Mouse (Mus musculus): ENCODE data around the gene Rhno1.
"Not testable (repeated sequence)": the region's sequence is repeated elsewhere in the genome, so short reads cannot be mapped to it uniquely, and the experiment has no call there.

The Rhno1 gene

GRCm38 (mm10) chr6:128362381-128363006 is at the start of gene Rhno1, which contains the start of gene Foxm1:
Gene Rhno1, minus strand, starts transcription at chr6:128362911.
Gene Foxm1, plus strand, starts transcription at chr6:128362967.
- DNase-seq: peak; percentile 88 to 94

DNA sequence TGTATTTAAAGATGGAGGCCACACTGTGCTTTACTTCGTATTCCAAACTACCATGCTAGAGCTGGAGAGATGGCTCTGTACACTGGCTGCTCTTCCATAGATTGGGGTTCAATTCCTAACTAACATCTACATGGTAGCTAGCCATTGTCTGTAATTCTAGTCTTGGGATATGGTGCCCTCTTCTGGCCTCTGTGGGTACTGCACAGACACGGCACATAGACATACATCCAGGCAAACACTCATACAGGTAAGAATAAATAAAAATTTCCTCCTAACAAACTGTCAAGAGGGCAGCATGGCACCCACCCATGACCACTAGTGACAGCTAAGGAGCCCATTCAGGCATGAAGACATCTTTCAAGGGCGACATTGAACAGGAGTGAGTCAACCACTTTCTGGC is 48.4 kb upstream of the Rhno1 start:
- peak; percentile 67 to 89 for DNase-seq

- no peak for DNase-seq
These were observed 47.6 kb upstream of the Rhno1 start for GRCm38 (mm10) chr6:128410305-128410704.

GRCm38 (mm10) chr6:128408544-128409125 is 45.9 kb upstream of the Rhno1 start:
- peak in 1 of 2 experiments; percentile 57 for DNase-seq

- DNase-seq: no peak
These were observed 42.0 kb upstream of the Rhno1 start for GRCm38 (mm10) chr6:128404708-128405107.

GRCm38 (mm10) chr6:128399421-128400185 is 36.9 kb upstream of the Rhno1 start:
- DNase-seq: peak; percentile 54 to 57

DNA sequence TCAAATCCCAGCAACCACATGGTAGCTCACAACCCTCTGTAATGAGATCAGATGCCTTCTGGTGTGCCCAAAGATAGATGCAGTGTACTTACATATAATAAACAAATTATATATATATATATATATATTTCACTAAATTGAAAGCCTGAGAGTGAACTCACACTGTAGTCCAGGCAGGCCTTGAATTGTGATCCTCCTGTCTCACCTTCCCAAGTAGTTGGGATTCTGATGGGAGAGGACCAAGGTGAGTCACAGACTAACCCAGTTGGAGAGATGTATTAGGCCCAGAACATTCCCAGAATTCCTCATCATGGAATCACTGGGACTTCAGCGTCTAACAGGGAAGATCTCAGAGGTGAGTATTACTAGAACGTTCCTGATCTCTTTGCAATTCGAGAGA is 36.3 kb upstream of the Rhno1 start, which contains the start of gene Nrip2:
TSS of gene Nrip2 (plus strand) at position 301 of the 400 bp plus-strand sequence.
- DNase-seq: no peak

DNA sequence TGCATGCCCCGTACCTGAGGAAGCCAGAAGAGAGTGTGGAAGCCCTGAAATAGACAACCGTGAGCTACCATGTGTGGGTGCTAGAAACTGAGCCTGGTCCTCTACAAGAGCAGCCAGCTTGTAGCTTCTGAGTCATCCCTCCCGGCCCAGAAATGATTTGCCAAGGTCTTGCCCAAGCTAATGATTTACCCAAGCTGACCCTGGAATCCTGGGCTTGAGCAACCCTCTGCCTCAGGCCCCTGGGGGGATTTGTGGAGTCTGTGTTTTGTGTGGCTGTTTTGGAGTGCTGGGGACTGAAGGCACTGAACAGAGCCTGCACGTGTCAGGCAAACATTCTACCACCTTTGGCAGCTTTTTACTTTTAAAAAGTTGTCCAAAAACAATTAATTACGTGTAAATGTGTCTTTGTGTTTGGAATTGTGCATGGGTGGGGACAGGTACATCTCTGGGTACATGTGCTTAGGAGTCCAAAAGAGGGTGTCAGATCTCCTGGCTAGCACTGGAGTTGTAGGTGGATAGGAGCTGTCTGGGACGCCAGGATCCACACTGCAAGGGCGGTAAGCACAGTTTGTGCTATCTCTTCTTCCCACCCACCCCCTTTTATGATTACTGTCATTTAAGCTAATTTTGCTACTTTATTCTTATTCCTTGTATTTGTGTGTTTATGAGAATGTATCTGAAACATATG is 35.0 kb upstream of the Rhno1 start:
- DNase-seq: peak; percentile 72 to 85

DNA sequence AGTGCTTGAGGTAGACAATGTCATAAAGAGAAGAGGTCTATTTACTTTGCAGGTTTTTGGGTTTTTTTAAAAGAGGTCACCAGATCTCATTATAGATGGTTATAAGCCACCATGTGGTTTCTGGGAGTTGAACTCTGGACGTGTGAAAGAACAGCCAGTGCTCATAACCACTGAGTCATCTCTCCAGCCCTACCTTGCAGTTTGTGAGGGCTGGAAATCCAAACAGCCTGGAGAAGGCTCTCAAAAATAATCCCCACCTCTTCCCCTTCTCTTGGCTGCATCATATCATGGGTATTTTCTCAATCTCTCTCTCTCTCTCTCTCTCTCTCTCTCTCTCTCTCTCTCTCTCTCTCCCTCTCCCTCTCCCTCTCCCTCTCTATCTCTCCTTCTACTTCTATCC is 28.0 kb upstream of the Rhno1 start:
- no peak for DNase-seq

- DNase-seq: no peak
These were observed 26.5 kb upstream of the Rhno1 start for GRCm38 (mm10) chr6:128389185-128389584.

GRCm38 (mm10) chr6:128385026-128385425 is 22.3 kb upstream of the Rhno1 start:
- no peak for DNase-seq

DNA sequence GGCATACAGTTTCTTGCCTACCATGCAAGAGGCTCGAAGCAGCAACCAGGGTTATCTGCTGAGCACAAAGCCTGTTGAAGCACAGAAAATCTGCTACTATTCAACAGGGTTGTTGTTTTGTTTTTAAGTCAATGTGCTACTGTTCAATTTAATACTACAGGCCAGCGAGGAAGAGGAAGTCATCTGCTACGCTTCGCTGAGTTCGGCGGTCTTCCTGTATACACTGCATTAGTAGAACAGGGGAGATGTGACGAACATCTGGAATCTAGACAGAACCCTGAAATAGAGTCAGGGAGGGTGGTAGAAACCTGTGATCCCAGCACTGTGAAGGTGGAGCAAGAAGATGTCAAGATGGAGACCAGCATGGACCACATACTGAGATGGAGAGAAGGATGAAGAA is 21.0 kb upstream of the Rhno1 start:
- no peak for DNase-seq

- DNase-seq: no peak
These were observed 18.5 kb upstream of the Rhno1 start for GRCm38 (mm10) chr6:128381254-128381653.

GRCm38 (mm10) chr6:128380594-128381167 is 18.0 kb upstream of the Rhno1 start:
- not testable (repeated sequence) for DNase-seq

DNA sequence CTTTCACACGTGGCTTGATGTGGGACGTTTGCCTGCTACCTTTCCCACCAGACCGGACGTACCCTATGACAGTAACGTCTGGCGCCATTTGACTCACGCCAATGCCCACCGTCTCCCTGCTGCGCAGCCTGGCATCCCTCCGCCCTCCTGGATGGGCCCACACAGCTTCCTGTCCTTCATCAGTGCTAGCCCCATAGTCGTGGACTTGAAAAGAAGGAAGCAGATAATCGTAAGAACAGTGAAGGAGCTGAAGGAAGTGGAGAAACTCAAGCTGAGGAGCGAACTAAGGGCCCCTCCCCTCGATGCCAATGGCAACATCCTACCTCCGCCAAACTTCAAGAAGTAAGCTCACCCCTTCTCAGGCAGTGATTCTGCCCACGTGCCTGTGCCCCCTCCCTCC is 16.9 kb upstream of the Rhno1 start:
- DNase-seq: no peak

DNA sequence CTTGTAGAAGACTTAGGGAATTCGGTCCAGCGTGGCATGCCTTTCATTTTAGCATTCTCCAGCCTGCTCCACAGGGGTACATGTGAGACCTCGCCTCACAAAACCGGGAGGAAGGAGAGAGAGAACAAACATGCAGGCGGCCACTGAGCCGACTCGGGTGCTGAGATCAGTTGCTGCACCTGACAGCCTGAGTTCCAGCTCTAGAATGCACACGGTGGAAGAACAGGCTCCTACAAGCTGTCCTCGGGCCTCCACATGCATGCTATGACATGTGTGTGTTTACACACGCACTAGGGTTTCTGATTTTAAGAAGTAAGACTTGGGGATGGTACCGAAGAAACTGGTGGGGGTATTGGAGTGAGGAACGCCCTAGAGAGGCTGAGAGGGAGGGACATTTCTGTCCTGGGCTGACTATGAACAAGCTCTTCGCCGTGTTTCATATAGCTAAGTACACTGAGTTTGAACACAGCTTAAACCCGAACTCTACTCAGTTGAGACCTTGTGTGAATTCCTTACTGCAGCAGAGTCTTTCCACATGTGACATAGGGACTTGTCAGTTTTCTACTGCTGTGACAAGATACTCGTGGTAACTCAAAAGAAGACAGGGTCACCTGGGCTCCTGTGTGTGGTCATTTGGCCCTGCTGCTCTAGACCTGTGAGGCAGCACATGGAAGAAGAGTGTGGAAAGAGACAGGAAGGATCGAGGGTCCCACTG is 13.8 kb upstream of the Rhno1 start:
- DNase-seq: no peak

DNA sequence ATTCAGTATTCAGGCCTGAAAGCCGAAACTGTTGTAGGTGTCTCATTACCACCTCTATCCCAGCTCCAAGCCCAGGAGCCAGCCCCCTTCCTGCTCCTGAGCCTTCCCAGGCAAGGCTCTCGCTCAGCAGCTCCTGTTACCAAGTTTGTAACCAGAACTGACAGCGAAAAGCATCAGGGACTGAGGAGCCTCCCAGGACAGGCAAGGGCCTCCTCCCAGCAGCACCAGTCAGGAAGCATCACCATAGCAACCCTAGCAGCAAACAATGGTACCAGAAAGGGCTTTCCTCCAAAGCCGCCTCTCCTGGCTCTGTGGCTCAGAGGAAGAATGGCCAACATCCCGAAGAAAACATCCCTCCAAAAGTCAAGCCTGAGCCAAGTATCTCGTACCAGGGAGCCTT is 12.5 kb upstream of the Rhno1 start, which contains the start of the genes Tex52 and Gm44596:
TSS of gene Tex52 (plus strand) at position 265 of the 400 bp plus-strand sequence.
TSS of gene Gm44596 (plus strand) at position 312 of the 400 bp plus-strand sequence.
- peak; percentile 33 to 56 for DNase-seq

DNA sequence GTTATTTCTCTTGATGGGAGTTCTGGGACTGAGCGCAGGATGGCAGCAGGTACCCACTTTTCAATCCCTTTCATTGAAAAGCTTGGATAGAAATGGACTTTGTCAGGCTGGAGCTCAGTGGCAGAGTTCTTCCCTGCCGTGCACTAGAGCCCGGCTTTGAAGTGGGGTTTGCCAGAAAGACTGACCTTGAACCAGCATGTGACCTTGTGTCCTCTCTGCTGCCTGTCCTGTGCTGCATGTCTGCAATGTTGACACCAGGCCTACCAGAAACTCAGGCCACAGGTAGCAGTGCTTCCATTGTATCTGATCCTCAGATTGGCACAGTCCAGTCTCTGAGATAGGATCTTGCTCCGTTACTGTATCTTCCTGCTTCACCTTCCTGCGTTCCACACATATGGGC is 7.3 kb upstream of the Rhno1 start:
- DNase-seq: no peak

- DNase-seq: no peak
These were observed 3.8 kb upstream of the Rhno1 start for GRCm38 (mm10) chr6:128366466-128366865.

DNA sequence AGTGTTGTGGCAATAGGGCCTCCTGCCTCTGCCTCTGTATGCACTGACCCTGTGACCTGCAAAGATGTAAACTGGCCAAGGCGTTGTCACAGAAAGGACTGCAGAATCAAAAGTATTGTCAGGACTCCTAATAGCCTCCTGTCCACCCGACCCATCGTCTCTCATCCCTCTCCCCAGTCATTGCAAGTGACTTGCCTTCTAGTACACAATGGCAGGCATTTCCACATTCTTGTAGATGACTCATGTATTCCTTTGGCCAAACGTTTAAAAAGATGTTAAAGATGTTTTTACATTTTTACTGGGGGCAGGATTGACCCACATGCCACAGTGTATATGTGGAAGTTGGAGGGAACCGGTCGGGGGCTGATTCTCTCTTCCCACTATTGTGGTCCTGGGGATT is 2.0 kb upstream of the Rhno1 start:
- DNase-seq: no peak

DNA sequence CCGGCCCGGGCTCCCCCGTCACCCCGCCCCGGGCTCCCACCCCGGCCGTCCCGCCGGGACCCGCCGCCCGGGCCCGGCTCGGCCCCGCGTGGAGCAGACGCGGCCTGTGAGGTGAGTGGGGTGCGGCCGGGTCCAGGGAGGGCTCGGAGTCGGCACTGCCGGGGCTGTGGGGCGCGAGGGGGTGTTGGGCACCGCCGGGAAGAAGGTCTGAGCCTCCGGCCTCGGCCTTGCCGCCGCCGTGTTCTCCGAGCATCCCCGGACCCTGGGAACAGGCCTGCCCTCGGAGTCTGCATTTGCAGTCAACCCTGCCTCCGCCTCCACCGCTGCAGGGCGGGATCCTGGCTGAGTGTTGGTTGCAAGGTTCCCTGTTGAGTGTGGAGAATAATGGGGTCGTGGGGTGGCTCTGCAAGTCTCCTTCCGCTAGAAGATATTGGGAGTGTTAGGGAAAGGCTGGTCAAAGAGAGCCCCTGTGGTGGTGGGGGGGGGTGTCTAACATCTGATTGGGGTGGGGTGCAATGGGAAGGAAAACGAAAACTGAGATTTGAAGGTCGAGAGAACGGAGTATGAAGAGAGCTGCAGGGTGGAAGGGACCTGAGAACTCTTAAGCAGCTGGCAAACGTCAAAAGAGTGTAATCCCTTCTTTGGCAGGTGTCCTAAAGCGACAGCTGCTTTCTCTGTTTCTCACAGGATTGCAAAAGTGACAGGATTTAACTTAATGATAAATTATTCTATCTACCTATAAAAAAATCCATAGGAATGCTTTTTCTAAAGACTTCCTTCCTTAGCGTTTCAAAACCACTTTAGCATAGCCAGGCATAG is 505 bp upstream of the Rhno1 start:
- DNase-seq: no peak
